Mouse (Mus musculus): ENCODE results near the gene Ceacam19. TPM values are rescaled to one million over a fixed set of nuclear protein-coding genes. Genes with fewer than 3 reads are reported as not detected.

The Ceacam19 gene
- polyA plus RNA-seq, 1 experiment from 2014 or later: not detected

DNA sequence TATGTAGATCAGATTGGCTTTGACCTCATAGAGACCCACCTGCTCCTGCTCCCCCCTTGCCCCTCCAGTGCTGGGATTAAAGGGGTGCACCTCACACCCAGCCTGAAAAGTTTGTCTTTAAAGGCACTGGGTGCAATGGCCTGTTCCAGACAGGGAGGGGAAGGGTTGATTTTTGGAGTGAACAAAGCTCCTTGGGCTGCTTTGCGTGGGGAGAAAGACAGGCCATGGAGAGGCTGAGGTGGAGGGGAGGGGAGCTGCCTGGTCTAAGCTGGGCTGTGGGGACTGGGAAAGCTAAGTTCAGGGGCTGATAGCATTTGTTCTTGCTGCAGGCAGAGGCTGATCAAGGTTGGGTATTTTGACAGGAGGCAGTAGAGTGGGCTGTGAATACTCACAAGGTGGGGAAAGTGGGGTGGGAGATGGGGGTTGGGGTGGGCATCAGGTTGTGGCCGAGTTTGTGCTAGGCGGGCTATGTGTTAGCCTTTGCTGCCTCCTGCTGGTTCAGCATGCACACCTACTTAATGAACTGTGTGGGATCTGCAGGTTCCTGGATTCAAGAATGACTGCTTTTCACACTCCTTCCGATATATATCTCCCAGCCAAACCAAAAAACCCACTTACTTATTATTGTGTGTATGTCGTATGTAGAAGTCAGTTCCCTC lies 15.7 kb downstream of the Ceacam19 start:
- no peak overlapping the region for H3K9ac ChIP-seq
- WGBS: 48% methylated on average over 5 of the region's 5 CpGs
- no peaks in the 10 kb centered on the region for H3K4me1 ChIP-seq (replicated peaks)
- H3K36me3 ChIP-seq: no peaks in the 10 kb centered on the region
- H3K27ac ChIP-seq (replicated peaks): no peak overlapping the region
- no peaks in the 10 kb centered on the region for H3K9me3 ChIP-seq
- H3K4me2 ChIP-seq: no peak overlapping the region
- H3K27me3 ChIP-seq: no peaks in the 10 kb centered on the region
- no peak overlapping the region for H3K4me3 ChIP-seq
- no peak for ATAC-seq (ENCODE audit: low read depth)

DNA sequence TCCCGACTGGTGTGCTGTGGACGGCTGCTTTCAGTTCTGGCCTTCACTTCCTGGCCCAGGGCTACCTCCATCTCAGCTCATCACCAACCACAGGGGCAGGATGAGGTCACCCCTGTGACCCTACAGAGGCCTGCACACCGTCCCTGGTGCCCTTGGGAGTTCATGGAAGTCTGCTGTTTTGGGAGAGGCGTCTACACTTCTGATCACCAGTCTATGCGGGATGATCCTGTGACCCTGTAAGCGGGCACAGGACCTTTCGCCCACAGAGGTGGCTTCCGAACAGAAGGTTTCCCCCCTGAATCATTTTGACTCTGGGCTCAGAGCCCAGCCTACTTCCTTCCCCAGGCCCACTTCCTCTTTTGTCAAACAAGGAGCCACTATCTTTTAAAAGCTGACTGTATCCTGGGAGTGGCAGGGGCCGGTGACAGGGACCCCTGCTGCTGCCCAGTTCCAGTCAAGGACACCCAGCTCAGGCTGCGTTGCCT lies 16.6 kb downstream of the Ceacam19 start:
- no peak overlapping the region for H3K4me2 ChIP-seq
- H3K9me3 ChIP-seq: no peaks in the 10 kb centered on the region
- H3K27me3 ChIP-seq: no peaks in the 10 kb centered on the region
- no peak overlapping the region for H3K27ac ChIP-seq (replicated peaks)
- no peak overlapping the region for H3K4me3 ChIP-seq
- H3K4me1 ChIP-seq (replicated peaks): no peaks in the 10 kb centered on the region
- H3K36me3 ChIP-seq: no peaks in the 10 kb centered on the region
- no peak for ATAC-seq (ENCODE audit: low read depth)
- H3K9ac ChIP-seq: no peak overlapping the region
- WGBS: 70% methylated on average over 10 of the region's 10 CpGs

DNA sequence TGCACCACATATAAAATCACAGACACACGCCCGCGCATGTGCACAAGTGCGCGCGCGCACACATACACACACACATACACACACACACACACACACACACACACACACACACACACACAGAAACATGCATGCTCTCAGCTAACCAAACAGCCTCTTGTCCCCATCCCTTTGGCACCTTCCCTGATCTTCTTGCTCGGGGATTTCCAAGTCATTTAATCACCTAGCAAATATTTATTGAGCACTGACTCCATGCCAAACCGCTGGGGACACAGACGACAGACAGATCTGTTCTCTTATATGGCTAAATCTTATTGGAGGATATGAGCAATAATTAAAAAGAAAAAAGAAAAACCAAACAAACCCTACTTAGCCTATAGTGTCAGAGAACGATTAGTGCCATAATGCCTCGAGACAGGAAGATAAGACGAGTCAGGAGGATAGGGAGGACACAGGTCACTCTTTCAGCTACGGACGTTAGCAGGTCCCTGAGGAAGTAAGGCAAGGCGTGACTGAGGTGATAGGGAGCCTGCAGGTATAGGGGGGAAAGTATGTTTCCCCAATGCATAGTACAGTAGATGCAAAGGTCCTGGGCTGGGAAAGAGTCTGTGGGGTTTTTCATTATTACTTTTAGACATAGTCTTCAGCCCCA lies 19.9 kb downstream of the Ceacam19 start:
- Histone ChIP-seq H3K4me3 (no peak overlapping the region), H3K4me1 (replicated peaks) (no peaks in the 10 kb centered on the region), H3K9ac (no peak overlapping the region), H3K27ac (replicated peaks) (no peak overlapping the region), H3K4me2 (no peak overlapping the region), H3K27me3 (no peaks in the 10 kb centered on the region), H3K9me3 (no peaks in the 10 kb centered on the region), H3K36me3 (no peaks in the 10 kb centered on the region)
- no peak for ATAC-seq (ENCODE audit: low read depth)
- 91% methylated on average over 16 of the region's 16 CpGs for WGBS

DNA sequence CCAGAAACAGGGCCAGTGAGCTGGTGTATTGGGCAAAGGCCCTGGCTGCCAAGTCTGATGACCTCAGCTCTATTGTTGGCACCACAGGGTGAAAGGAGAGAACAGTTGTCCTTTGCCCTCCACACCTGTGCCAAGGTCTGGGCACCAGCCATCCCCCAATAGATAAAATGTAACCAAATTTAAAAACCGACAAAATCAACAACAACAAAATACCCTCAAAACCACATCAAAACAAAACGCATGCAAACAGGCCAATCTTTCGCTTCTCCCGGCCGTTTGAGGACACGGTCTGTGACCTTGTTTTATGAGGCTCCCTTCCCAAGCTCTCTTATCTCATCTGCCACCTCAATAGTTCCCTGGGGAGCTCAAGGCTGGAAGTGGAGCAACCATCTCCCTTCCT lies 21.3 kb downstream of the Ceacam19 start:
- H3K9ac ChIP-seq: no peak overlapping the region
- no peaks in the 10 kb centered on the region for H3K4me1 ChIP-seq (replicated peaks)
- no peak overlapping the region for H3K4me2 ChIP-seq
- H3K27ac ChIP-seq (replicated peaks): no peak overlapping the region
- no peaks in the 10 kb centered on the region for H3K36me3 ChIP-seq
- no peak for ATAC-seq (ENCODE audit: low read depth)
- no peak overlapping the region for H3K4me3 ChIP-seq
- WGBS: 86% methylated on average over 6 of the region's 6 CpGs
- no peaks in the 10 kb centered on the region for H3K9me3 ChIP-seq
- no peaks in the 10 kb centered on the region for H3K27me3 ChIP-seq

DNA sequence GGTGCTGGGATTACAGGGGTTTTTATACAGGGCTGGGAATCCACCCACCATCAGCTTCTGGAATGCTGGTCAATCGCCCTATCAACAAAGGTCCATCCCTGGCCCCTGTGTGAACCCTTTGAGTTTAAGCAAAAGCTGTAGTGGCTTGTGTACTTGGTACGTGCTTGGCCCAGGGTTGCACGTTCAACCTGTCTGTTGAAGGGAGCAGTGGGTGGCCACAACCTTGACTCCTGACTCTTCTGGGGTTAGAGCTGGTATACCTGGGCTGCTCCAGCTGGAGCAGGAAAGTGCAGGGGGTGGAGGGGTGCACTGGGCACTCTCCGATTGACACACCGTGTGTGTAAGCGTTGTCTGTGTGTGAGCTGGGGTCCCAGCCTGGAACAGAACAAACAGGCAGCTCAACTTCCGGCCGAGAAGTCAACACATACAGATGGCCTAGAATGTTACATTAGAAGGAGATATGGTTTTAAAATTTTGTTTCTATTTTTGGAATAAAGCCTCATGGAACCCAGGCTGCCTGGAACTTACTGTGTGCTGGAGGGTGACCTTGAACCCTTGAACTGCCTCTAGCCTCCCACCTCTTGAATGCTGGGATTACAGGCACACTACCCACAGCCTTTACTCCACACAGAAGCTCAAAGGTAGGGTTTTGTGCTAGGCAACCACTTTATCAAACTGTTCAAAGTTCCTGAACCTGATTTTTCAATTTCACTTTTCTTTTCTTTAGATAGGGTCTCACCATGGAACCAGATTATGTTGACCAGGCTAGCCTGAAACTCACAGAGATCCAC lies 22.3 kb downstream of the Ceacam19 start:
- Histone ChIP-seq H3K4me2 (no peak overlapping the region), H3K4me1 (replicated peaks) (no peaks in the 10 kb centered on the region), H3K9me3 (no peaks in the 10 kb centered on the region), H3K9ac (no peak overlapping the region), H3K27me3 (no peaks in the 10 kb centered on the region), H3K4me3 (no peak overlapping the region), H3K27ac (replicated peaks) (no peak overlapping the region), H3K36me3 (no peaks in the 10 kb centered on the region)
- 83% methylated on average over 8 of the region's 8 CpGs for WGBS
- no peak for ATAC-seq (ENCODE audit: low read depth)

DNA sequence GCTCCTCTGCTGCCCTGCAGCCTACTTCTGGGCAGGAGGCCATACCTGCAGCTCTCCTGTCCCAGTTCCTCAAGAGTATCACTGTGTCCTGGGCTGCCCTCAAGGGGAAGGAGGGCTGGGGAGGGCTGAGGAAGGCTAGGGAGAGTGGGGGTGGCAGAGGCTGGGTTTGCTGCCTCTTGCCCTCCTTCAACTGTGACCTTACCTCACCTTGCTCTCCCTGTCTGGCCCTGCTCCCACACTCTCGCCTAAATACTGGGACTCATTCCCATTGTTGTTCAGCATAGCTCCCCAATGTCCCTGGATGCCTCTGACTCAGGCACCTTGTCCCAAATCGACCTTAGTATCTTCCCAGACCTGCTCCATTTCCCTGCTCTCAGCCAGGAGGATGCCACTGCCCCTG lies 23.5 kb downstream of the Ceacam19 start:
- H3K27ac ChIP-seq (replicated peaks): no peak overlapping the region
- no peak overlapping the region for H3K4me3 ChIP-seq
- no peak overlapping the region for H3K4me2 ChIP-seq
- no peaks in the 10 kb centered on the region for H3K36me3 ChIP-seq
- 53% methylated on average over 2 of the region's 2 CpGs for WGBS
- H3K27me3 ChIP-seq: no peaks in the 10 kb centered on the region
- no peaks in the 10 kb centered on the region for H3K4me1 ChIP-seq (replicated peaks)
- no peak overlapping the region for H3K9ac ChIP-seq
- no peaks in the 10 kb centered on the region for H3K9me3 ChIP-seq
- no peak for ATAC-seq (ENCODE audit: low read depth)

DNA sequence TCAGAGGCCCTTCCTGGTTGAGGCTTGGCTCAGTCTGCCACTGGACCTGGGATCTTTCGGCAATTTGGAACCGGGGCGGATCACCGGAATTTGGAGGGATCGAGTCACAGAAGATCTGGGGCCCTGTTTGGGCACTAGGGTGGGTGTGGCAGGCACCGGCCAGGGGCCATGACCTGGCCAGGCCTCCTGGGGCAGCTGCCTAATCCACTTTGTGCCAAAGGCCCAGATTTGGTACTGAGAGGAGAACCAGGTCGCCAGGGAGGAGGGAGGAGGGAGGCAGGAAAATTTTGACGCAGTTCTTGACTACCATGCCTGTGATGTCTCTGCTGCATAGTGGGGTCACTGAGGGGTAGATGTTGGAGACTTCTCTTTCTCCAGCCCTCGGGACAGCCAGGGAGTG lies 26.6 kb downstream of the Ceacam19 start, which contains the start of gene Ceacam16:
Ceacam16 (minus strand) TSS at position 101 of the 400 bp plus-strand sequence.
- 80% methylated on average over 9 of the region's 9 CpGs for WGBS
- Histone ChIP-seq H3K4me2 (no peak within 1 kb of the TSS), H3K4me3 (no peak within 1 kb of the TSS), H3K27me3 (no peaks in the 10 kb centered on the region), H3K9ac (no peak within 1 kb of the TSS), H3K36me3 (no peaks in the 10 kb centered on the region), H3K27ac (replicated peaks) (no peak within 1 kb of the TSS), H3K4me1 (replicated peaks) (no peaks in the 10 kb centered on the region), H3K9me3 (0 out of 2 replicates have a peak, but pooled peaks cover 5% of the 10 kb centered on the region)
- ATAC-seq (ENCODE audit: low read depth): no peak

DNA sequence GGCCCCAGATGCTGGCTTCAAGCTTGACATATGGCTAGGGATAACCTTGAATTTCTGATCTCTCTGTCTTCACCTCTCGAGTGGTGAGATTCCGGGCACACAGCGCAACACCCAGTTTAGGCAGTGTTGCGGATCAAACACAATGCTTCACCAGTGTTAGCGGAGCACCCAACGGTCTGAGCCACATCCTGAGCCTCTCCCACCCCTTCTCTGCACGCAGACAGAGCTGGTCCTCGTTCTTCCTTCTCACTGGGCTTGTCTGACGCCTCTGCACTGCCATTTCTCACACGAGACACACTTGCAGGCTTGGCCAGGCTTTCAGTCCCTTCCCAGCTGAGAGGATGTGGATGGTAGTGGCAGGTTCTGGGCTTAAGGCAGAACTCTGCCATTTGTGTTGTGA lies 28.0 kb downstream of the Ceacam19 start:
- Histone ChIP-seq H3K27ac (replicated peaks) (no peak overlapping the region), H3K4me2 (no peak overlapping the region), H3K9me3 (0 out of 2 replicates have a peak, but pooled peaks cover 5% of the 10 kb centered on the region), H3K4me3 (no peak overlapping the region), H3K4me1 (replicated peaks) (no peaks in the 10 kb centered on the region), H3K27me3 (no peaks in the 10 kb centered on the region), H3K9ac (no peak overlapping the region), H3K36me3 (no peaks in the 10 kb centered on the region)
- ATAC-seq (ENCODE audit: low read depth): no peak
- 79% methylated on average over 10 of the region's 10 CpGs for WGBS

DNA sequence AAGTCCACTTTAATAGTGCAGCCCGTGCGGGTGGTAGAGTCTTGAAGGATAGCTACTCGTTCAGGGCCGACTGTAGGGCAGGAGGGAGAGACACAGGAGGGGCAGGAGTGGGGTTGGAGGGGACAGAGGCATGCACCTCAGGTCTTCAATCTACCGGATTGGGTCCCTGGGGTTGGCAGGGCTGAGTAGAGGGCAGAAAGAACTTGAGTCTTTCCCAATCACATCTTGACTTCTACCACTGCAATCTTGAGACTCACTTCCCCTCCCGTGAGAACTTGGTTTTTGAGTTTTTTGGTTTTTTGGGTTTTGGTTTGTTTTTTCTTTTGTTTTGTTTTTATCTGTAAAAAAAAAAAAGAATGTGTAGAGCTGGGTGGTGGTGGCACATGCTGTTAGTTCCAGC lies 31.5 kb downstream of the Ceacam19 start:
- no peak overlapping the region for H3K27ac ChIP-seq (replicated peaks)
- H3K4me1 ChIP-seq (replicated peaks): peaks cover 6% of the 10 kb centered on the region; the same call in 1 of the 2 replicates
- H3K36me3 ChIP-seq: no peaks in the 10 kb centered on the region
- ATAC-seq (ENCODE audit: low read depth): no peak
- H3K9ac ChIP-seq: no peak overlapping the region
- H3K27me3 ChIP-seq: peaks cover 7% of the 10 kb centered on the region
- no peak overlapping the region for H3K4me2 ChIP-seq
- no peak overlapping the region for H3K4me3 ChIP-seq
- H3K9me3 ChIP-seq: 0 out of 2 replicates have a peak, but pooled peaks cover 5% of the 10 kb centered on the region
- 88% methylated on average over 6 of the region's 6 CpGs for WGBS

DNA sequence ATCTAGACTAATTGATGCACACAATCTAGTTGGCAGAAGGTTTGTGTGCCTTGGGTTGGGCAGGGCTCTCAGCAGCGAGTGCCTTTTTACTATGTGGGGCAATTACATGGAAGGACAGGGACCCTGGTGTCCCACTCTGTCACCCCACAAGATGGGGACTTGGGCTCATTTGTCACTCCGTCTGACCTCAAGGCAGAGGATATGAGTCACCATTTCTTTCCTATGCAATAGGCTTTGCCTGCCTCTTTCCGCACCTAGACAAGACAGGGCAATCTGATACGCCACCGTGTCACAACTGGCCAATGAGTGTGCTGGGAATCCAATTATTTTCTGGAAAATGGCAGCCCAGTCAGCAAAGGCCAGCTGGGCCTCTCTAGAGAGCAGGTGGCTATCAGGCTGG lies 32.1 kb downstream of the Ceacam19 start:
- H3K4me2 ChIP-seq: no peak overlapping the region
- H3K9ac ChIP-seq: no peak overlapping the region
- ATAC-seq (ENCODE audit: low read depth): no peak
- H3K4me3 ChIP-seq: no peak overlapping the region
- H3K27me3 ChIP-seq: peaks cover 14% of the 10 kb centered on the region
- H3K27ac ChIP-seq (replicated peaks): no peak overlapping the region
- no peaks in the 10 kb centered on the region for H3K36me3 ChIP-seq
- H3K4me1 ChIP-seq (replicated peaks): peaks cover 6% of the 10 kb centered on the region; the same call in 1 of the 2 replicates
- WGBS: 84% methylated on average over 5 of the region's 5 CpGs
- 0 out of 2 replicates have a peak, but pooled peaks cover 5% of the 10 kb centered on the region for H3K9me3 ChIP-seq

DNA sequence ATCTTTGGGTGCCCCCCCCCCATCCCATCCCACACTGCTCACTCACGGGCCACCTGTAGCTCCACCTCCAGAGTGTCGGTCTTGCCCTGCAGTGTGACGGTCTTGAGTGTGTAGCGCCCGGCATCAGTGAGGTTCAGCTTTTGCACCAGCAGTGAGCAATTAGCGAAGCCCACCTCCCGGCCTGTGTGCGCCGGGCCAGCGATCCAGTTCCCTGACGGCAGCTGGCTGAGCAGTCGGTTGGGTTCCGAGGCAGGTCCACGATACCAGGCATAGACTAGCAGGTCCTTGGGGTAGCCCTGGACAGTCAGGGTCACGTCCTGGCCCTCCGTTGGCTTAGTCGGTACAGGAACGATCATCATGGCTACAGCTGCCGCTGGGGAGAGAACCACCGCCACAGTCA lies 34.2 kb downstream of the Ceacam19 start:
- Histone ChIP-seq H3K36me3 (no peaks in the 10 kb centered on the region), H3K4me1 (replicated peaks) (peaks cover 6% of the 10 kb centered on the region; the same call in 1 of the 2 replicates), H3K9ac (no peak overlapping the region), H3K27me3 (peaks cover 19% of the 10 kb centered on the region), H3K4me2 (no peak overlapping the region), H3K27ac (replicated peaks) (no peak overlapping the region), H3K9me3 (0 out of 2 replicates have a peak, but pooled peaks cover 1% of the 10 kb centered on the region), H3K4me3 (no peak overlapping the region)
- no peak for ATAC-seq (ENCODE audit: low read depth)
- 89% methylated on average over 20 of the region's 20 CpGs for WGBS
